ENCODE assay signal across 16 mouse cellular contexts in the genomic region with DNA sequence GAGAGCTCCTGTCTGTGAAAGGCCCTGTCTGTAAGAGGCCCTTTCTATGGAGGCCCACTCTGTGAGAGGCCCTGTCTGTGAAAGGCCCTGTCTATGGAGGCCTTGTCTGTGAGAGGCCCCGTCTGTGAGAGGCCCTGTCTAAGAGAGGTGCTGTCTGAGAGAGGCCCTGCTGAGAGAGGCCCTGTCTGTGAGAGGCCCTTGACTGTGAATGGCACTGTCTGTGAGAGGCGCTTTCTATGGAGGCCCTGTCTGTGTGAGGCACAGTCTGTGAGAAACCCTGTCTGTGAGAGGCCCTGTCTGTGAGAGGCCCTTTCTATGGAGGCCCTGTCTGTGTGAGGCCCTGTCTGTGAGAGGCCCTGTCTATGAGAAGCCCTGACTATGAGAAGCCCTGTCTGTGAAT. TPM values are rescaled to one million over a fixed set of nuclear protein-coding genes. Genes with fewer than 3 reads are reported as not detected.
DNase-seq lines count a peak whose midpoint lies in the region; ATAC-seq and TF ChIP-seq lines count a peak whose summit lies in the region.
"Had no signal": no experiment of that assay in that cellular context is flagged by ENCODE, and none has a peak within 500 bp of the region (broad histone marks: within the 10 kb centered on the region; RNA-seq: fewer than 3 reads in every experiment).

No protein-coding gene starts in this region.

- H3K9ac ChIP-seq in hindbrain, embryonic 14.5 days: no peak overlapping the region
- H3K9ac ChIP-seq in liver, embryonic 14.5 days (replicated peaks): peak overlapping the region; percentile 68
- H3K9ac ChIP-seq: forebrain, embryonic 12.5 days; hindbrain, embryonic 13.5 days; lung, embryonic 15.5 days had no signal

- no peak for TF ChIP-seq CTCF in liver, embryonic 14.5 days (IDR thresholded peaks at IDR 0.05; ENCODE audit: low read depth)

- H3K27ac ChIP-seq in hindbrain, embryonic 10.5 days: peak overlapping the region; percentile 83
- H3K27ac ChIP-seq in hindbrain, embryonic 14.5 days: no peak overlapping the region
- peak overlapping the region; percentile 96 for H3K27ac ChIP-seq in liver, embryonic 14.5 days
- H3K27ac ChIP-seq: gastrocnemius, adult 2 months; hindbrain, embryonic 13.5 days; lung, embryonic 15.5 days had no signal

- no peak for TF ChIP-seq EP300 in liver, embryonic 14.5 days (IDR thresholded peaks at IDR 0.05; ENCODE audit: low read depth)

- 77% methylated on average over 2 of the region's 2 CpGs for WGBS in hindbrain, embryonic 10.5 days
- 78% methylated on average over 2 of the region's 2 CpGs for WGBS in hindbrain, embryonic 14.5 days
- 37% methylated on average over 2 of the region's 2 CpGs for WGBS in liver, embryonic 14.5 days (ENCODE audit: insufficient replicate concordance)

- H3K4me3 ChIP-seq in hindbrain, embryonic 10.5 days: no peak overlapping the region
- no peak overlapping the region for H3K4me3 ChIP-seq in hindbrain, embryonic 14.5 days (replicated peaks; ENCODE audit: low read length)
- peak overlapping the region; percentile 83 to 95 for H3K4me3 ChIP-seq in liver, embryonic 14.5 days (ENCODE audit: insufficient read depth in 1 of 2, low read depth in 2 of 2, low read length in 2 of 2)
- H3K4me3 ChIP-seq: forebrain, embryonic 12.5 days; gastrocnemius, adult 2 months; hindbrain, embryonic 13.5 days; lung, embryonic 15.5 days had no signal

- H3K4me2 ChIP-seq in hindbrain, embryonic 14.5 days (replicated peaks): no peak overlapping the region
- peak overlapping the region; percentile 94 for H3K4me2 ChIP-seq in liver, embryonic 14.5 days (ENCODE audit: low read depth)
- H3K4me2 ChIP-seq: forebrain, embryonic 12.5 days; hindbrain, embryonic 13.5 days; lung, embryonic 15.5 days had no signal

- no peak for DNase-seq in hindbrain, embryonic 10.5 days (ENCODE audit: low spot score)
- DNase-seq in hindbrain, embryonic 14.5 days (ENCODE audit: low spot score): no peak
- peak; percentile 43 for DNase-seq in c-Kit-positive CD71-positive TER-119-positive erythroid progenitor cells, embryonic 14.5 days (ENCODE audit: low spot score)
- no peak for DNase-seq in liver, embryonic 14.5 days (ENCODE audit: low read depth in 3 of 3, low spot score in 3 of 3)
- DNase-seq in lung, postnatal 25 days (ENCODE audit: low spot score): no peak
- DNase-seq in frontal cortex, adult 2 months (ENCODE audit: extremely low spot score in 1 of 2, low spot score in 1 of 2): no peak
- DNase-seq: adrenal gland, adult 8-10 months; embryo, embryonic 11 days; gastrocnemius, adult 2 months; kidney, adult 18-20 months; kidney, postnatal 4 days; right cerebral cortex, postnatal 4 days had no signal

- peaks cover 43% of the 10 kb centered on the region for H3K36me3 ChIP-seq in hindbrain, embryonic 10.5 days
- H3K36me3 ChIP-seq in hindbrain, embryonic 14.5 days (replicated peaks; ENCODE audit: control insufficient read depth, insufficient read depth): peaks cover 11% of the 10 kb centered on the region
- H3K36me3 ChIP-seq in liver, embryonic 14.5 days (replicated peaks; ENCODE audit: control insufficient read depth, insufficient read depth, low read depth): peaks cover 28% of the 10 kb centered on the region

- no peak for ATAC-seq in hindbrain, embryonic 14.5 days (ENCODE audit: low FRiP score)
- ATAC-seq in erythroblast, adult 5-6 weeks (replicated peaks; ENCODE audit: low FRiP score, poor library complexity, severe bottlenecking): peak; percentile 39
- peak; percentile 63 for ATAC-seq in liver, embryonic 14.5 days (ENCODE audit: insufficient read depth)

- H3K4me1 ChIP-seq in hindbrain, embryonic 10.5 days (replicated peaks): peaks cover 25% of the 10 kb centered on the region
- H3K4me1 ChIP-seq in hindbrain, embryonic 14.5 days (replicated peaks; ENCODE audit: control insufficient read depth, insufficient read depth, low read length): no peaks in the 10 kb centered on the region
- peaks cover 33 to 45% of the 10 kb centered on the region in 2 experiments for H3K4me1 ChIP-seq in liver, embryonic 14.5 days (replicated peaks; ENCODE audit: control insufficient read depth in 2 of 2, insufficient read depth in 2 of 2, low read length in 1 of 2)
- H3K4me1 ChIP-seq: forebrain, embryonic 12.5 days; hindbrain, embryonic 13.5 days; lung, embryonic 15.5 days had no signal

- no peaks in the 10 kb centered on the region for H3K9me3 ChIP-seq in hindbrain, embryonic 10.5 days
- no peaks in the 10 kb centered on the region for H3K9me3 ChIP-seq in hindbrain, embryonic 14.5 days (ENCODE audit: control insufficient read depth, low read length)
- H3K9me3 ChIP-seq in liver, embryonic 14.5 days (ENCODE audit: control insufficient read depth, low read length): no peaks in the 10 kb centered on the region
- H3K9me3 ChIP-seq: forebrain, embryonic 12.5 days; hindbrain, embryonic 13.5 days; lung, embryonic 15.5 days had no signal

- no peaks in the 10 kb centered on the region for H3K27me3 ChIP-seq in hindbrain, embryonic 10.5 days (ENCODE audit: insufficient read depth, poor library complexity, severe bottlenecking)
- no peaks in the 10 kb centered on the region for H3K27me3 ChIP-seq in hindbrain, embryonic 14.5 days (ENCODE audit: control insufficient read depth, insufficient read depth, low read length)
- H3K27me3 ChIP-seq in liver, embryonic 14.5 days (ENCODE audit: control insufficient read depth, insufficient read depth, low read length): no peaks in the 10 kb centered on the region
- H3K27me3 ChIP-seq: forebrain, embryonic 12.5 days; hindbrain, embryonic 13.5 days; lung, embryonic 15.5 days had no signal

RNA-seq across cellular contexts. Expression of a gene that starts 31.2 kb away (rescaled TPM):
- 36.3 and 38.6 TPM in 2 replicates for polyA plus RNA-seq in hindbrain, embryonic 10.5 days (2016; fragmentation: Nextera tagmentation; extraction: Ambion mirVana)
- polyA plus RNA-seq in hindbrain, embryonic 14.5 days (2014; fragmentation: Nextera tagmentation; extraction: Ambion mirVana): 61.0 and 62.2 TPM in 2 replicates
- 0.58 and 1.7 TPM in 2 replicates for total RNA-seq in erythroblast, adult 5-6 weeks (2015; ENCODE audit: low replicate concordance)
- 2.2 and 7.7 TPM in 2 replicates for total RNA-seq in erythroblast, adult 5-6 weeks (2017; ENCODE audit: low replicate concordance)
- 32.1 and 37.4 TPM in 2 replicates for polyA plus RNA-seq in liver, embryonic 14.5 days (2012; rRNA removed)
- 42.1 and 43.0 TPM in 2 replicates for polyA plus RNA-seq in liver, embryonic 14.5 days (2014; fragmentation: Nextera tagmentation; extraction: Ambion mirVana)
- 38.7 and 40.9 TPM in 2 replicates for polyA plus RNA-seq in frontal cortex, adult 2 months (2012; rRNA removed)

RNA-seq across cellular contexts. Expression of a gene that starts 31.3 kb away (rescaled TPM):
- polyA plus RNA-seq in hindbrain, embryonic 10.5 days (2016; fragmentation: Nextera tagmentation; extraction: Ambion mirVana): 89.5 and 90.0 TPM in 2 replicates
- polyA plus RNA-seq in hindbrain, embryonic 14.5 days (2014; fragmentation: Nextera tagmentation; extraction: Ambion mirVana): 81.9 and 93.0 TPM in 2 replicates
- 7.3 and 10.0 TPM in 2 replicates for total RNA-seq in erythroblast, adult 5-6 weeks (2015; ENCODE audit: low replicate concordance)
- 5.4 and 9.5 TPM in 2 replicates for total RNA-seq in erythroblast, adult 5-6 weeks (2017; ENCODE audit: low replicate concordance)
- polyA plus RNA-seq in liver, embryonic 14.5 days (2012; rRNA removed): 10.9 and 24.6 TPM in 2 replicates
- polyA plus RNA-seq in liver, embryonic 14.5 days (2014; fragmentation: Nextera tagmentation; extraction: Ambion mirVana): 52.4 and 54.7 TPM in 2 replicates
- polyA plus RNA-seq in frontal cortex, adult 2 months (2012; rRNA removed): 41.5 and 47.6 TPM in 2 replicates

RNA-seq across cellular contexts. Expression of a gene that starts 33.4 kb away (rescaled TPM):
- polyA plus RNA-seq in hindbrain, embryonic 10.5 days (2016; fragmentation: Nextera tagmentation; extraction: Ambion mirVana): 24.9 and 30.2 TPM in 2 replicates
- 45.5 and 47.8 TPM in 2 replicates for polyA plus RNA-seq in hindbrain, embryonic 14.5 days (2014; fragmentation: Nextera tagmentation; extraction: Ambion mirVana)
- 4.0 and 7.5 TPM in 2 replicates for total RNA-seq in erythroblast, adult 5-6 weeks (2015; ENCODE audit: low replicate concordance)
- total RNA-seq in erythroblast, adult 5-6 weeks (2017; ENCODE audit: low replicate concordance): 7.5 and 8.1 TPM in 2 replicates
- polyA plus RNA-seq in liver, embryonic 14.5 days (2012; rRNA removed): 6.3 and 12.1 TPM in 2 replicates
- 23.0 and 24.2 TPM in 2 replicates for polyA plus RNA-seq in liver, embryonic 14.5 days (2014; fragmentation: Nextera tagmentation; extraction: Ambion mirVana)
- 35.8 and 46.7 TPM in 2 replicates for polyA plus RNA-seq in frontal cortex, adult 2 months (2012; rRNA removed)

RNA-seq across cellular contexts. Expression of a gene that starts 39.1 kb away (rescaled TPM):
- 26.0 and 29.7 TPM in 2 replicates for polyA plus RNA-seq in hindbrain, embryonic 10.5 days (2016; fragmentation: Nextera tagmentation; extraction: Ambion mirVana)
- 47.0 and 50.4 TPM in 2 replicates for polyA plus RNA-seq in hindbrain, embryonic 14.5 days (2014; fragmentation: Nextera tagmentation; extraction: Ambion mirVana)
- 5.2 TPM in 1 of 2 replicates, not detected in the other for total RNA-seq in erythroblast, adult 5-6 weeks (2015; ENCODE audit: low replicate concordance)
- 9.5 and 11.0 TPM in 2 replicates for total RNA-seq in erythroblast, adult 5-6 weeks (2017; ENCODE audit: low replicate concordance)
- 20.0 and 22.0 TPM in 2 replicates for polyA plus RNA-seq in liver, embryonic 14.5 days (2012; rRNA removed)
- polyA plus RNA-seq in liver, embryonic 14.5 days (2014; fragmentation: Nextera tagmentation; extraction: Ambion mirVana): 12.8 and 13.8 TPM in 2 replicates
- polyA plus RNA-seq in frontal cortex, adult 2 months (2012; rRNA removed): 61.0 and 61.7 TPM in 2 replicates

RNA-seq across cellular contexts. Expression of a gene that starts 45.4 kb away (rescaled TPM):
- 8.1 and 9.1 TPM in 2 replicates for polyA plus RNA-seq in hindbrain, embryonic 10.5 days (2016; fragmentation: Nextera tagmentation; extraction: Ambion mirVana)
- 3.7 and 8.1 TPM in 2 replicates for polyA plus RNA-seq in hindbrain, embryonic 14.5 days (2014; fragmentation: Nextera tagmentation; extraction: Ambion mirVana)
- 0.77 TPM in 1 of 2 replicates, not detected in the other for total RNA-seq in erythroblast, adult 5-6 weeks (2015; ENCODE audit: low replicate concordance)
- 3.2 TPM in 1 of 2 replicates, not detected in the other for total RNA-seq in erythroblast, adult 5-6 weeks (2017; ENCODE audit: low replicate concordance)
- 1.3 and 2.6 TPM in 2 replicates for polyA plus RNA-seq in liver, embryonic 14.5 days (2012; rRNA removed)
- 0.89 and 1.9 TPM in 2 replicates for polyA plus RNA-seq in liver, embryonic 14.5 days (2014; fragmentation: Nextera tagmentation; extraction: Ambion mirVana)
- polyA plus RNA-seq in frontal cortex, adult 2 months (2012; rRNA removed): 5.1 and 8.7 TPM in 2 replicates

Comparison
In these comparisons a context has a peak if more than half of its experiments do, and no peak if none do; other contexts are left out.
1. H3K4me3 ChIP-seq: peak in liver, embryonic 14.5 days (2 of 2); none in hindbrain, embryonic 10.5 days (single experiment) and hindbrain, embryonic 14.5 days (single experiment).